Mouse (Mus musculus): ENCODE measurements at regions not wholly inside any gene's neighbourhood (a gene's known extent, or its start where the extent isn't known, plus 50 kb on each side); places are given as distances from the start of the nearest gene placed in this dataset.
A peak's percentile ranks its signal among the peaks of the same experiment; 100 is the strongest.

DNA sequence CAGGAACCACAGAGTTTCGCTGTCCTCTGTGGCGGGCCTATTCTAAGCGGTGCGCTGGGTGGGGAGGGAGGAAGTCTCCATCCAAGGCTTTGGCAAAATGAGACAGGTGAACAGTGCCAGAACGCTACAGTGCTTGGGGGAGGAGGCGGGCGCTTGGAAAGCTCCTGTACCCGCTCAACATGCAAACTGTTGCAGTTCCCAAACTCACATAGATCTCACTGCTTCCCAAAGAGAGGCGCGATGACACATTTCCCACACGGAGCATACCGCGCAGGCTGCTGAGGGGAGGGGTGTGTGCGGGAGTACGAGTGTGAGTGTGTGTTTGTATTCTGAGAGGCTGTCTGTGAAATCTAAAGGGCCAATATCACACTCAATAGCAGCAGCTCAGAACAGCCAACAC lies 345.1 kb downstream of the 3100002H09Rik start:
- H3K27ac ChIP-seq (ENCODE audit: low read length): no peak overlapping the region
- no peaks in the 10 kb centered on the region for H3K9me3 ChIP-seq (replicated peaks; ENCODE audit: control insufficient read depth, low read length)
- no peaks in the 10 kb centered on the region for H3K4me1 ChIP-seq (ENCODE audit: control insufficient read depth, insufficient read depth, low read length)
- WGBS: 80% methylated on average over 15 of the region's 15 CpGs
- ATAC-seq (ENCODE audit: insufficient read depth, low FRiP score): no peak
- H3K9ac ChIP-seq (ENCODE audit: low read length): no peak overlapping the region
- H3K36me3 ChIP-seq (ENCODE audit: control insufficient read depth, insufficient read depth, low read length): no peaks in the 10 kb centered on the region
- H3K27me3 ChIP-seq (ENCODE audit: control insufficient read depth, insufficient read depth, low read length): no peaks in the 10 kb centered on the region; the same call in 1 of the 2 replicates
- H3K4me3 ChIP-seq (replicated peaks; ENCODE audit: low read length): no peak overlapping the region
- no peak overlapping the region for H3K4me2 ChIP-seq (ENCODE audit: low read depth, low read length)

DNA sequence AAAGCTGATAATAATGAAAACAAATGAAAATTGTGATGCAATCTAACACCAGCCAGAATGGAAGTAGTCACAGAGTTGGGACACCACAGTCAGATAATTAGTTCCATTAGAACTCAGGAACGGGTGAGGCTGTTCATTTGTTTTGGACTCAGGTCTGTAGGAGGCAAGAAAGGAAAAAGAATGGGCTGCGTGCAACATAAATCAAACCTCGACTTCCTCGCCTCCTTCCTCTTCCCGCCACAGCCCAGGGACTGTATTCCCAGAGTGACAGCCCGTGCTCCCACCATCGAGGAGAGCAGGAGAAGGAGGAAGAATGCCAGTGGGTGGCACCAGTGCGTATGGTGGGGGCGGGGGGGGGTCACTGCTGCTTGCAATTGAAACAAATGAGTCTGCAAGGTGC lies 339.2 kb upstream of the 4930535I16Rik start:
- H3K4me1 ChIP-seq (ENCODE audit: control insufficient read depth, insufficient read depth, low read length): no peaks in the 10 kb centered on the region
- H3K27ac ChIP-seq (ENCODE audit: low read length): no peak overlapping the region
- H3K4me2 ChIP-seq (ENCODE audit: low read depth, low read length): no peak overlapping the region
- no peaks in the 10 kb centered on the region for H3K27me3 ChIP-seq (ENCODE audit: control insufficient read depth, insufficient read depth, low read length)
- H3K9ac ChIP-seq (ENCODE audit: low read length): no peak overlapping the region
- H3K9me3 ChIP-seq (replicated peaks; ENCODE audit: control insufficient read depth, low read length): no peaks in the 10 kb centered on the region
- H3K36me3 ChIP-seq (ENCODE audit: control insufficient read depth, insufficient read depth, low read length): no peaks in the 10 kb centered on the region
- WGBS: 15% methylated on average over 9 of the region's 9 CpGs
- H3K4me3 ChIP-seq (replicated peaks; ENCODE audit: low read length): no peak overlapping the region
- no peak for ATAC-seq (ENCODE audit: insufficient read depth, low FRiP score)

DNA sequence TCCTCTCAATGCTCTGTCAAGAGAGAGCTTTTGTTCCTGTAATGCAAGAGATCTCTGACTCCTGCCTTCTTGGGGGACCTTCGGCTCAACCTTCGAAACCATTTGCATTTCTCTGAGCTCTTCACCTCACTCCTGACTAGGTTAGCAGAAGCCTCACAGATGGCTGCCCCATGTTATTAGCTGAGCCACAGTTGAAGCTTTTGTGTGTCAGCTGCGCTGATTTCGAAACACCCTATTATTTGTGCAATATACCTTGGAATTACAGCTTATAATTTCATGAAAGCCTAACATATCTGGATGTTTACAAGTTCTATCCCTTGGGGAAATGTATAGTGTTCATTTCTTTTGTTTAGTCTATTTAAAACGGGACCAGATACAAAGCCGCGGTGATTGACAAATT lies 338.7 kb upstream of the 4930535I16Rik start:
- no peaks in the 10 kb centered on the region for H3K27me3 ChIP-seq (ENCODE audit: control insufficient read depth, insufficient read depth, low read length)
- WGBS: 56% methylated on average over 7 of the region's 7 CpGs
- H3K36me3 ChIP-seq (ENCODE audit: control insufficient read depth, insufficient read depth, low read length): no peaks in the 10 kb centered on the region
- no peak for ATAC-seq (ENCODE audit: insufficient read depth, low FRiP score)
- H3K27ac ChIP-seq (ENCODE audit: low read length): no peak overlapping the region
- H3K4me1 ChIP-seq (ENCODE audit: control insufficient read depth, insufficient read depth, low read length): no peaks in the 10 kb centered on the region
- H3K9me3 ChIP-seq (replicated peaks; ENCODE audit: control insufficient read depth, low read length): no peaks in the 10 kb centered on the region
- H3K4me2 ChIP-seq (ENCODE audit: low read depth, low read length): no peak overlapping the region
- no peak overlapping the region for H3K4me3 ChIP-seq (replicated peaks; ENCODE audit: low read length)
- no peak overlapping the region for H3K9ac ChIP-seq (ENCODE audit: low read length)

DNA sequence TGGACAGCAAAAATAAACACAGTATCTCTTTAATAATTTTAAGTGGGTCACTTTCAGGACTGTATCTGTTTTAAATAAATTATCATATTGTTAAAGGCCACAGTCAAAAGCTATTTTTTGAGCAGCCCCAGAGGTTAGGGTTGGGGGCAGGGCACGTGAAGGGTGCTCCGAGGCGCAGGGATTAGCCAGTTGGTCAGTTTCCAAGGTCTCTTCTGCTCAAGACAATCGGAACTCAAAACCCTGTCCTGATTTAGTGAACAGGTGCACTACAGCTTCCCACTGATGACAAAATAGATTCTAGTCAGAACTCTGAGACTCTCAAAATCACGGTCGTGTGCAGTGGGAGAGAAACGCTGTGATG lies 337.3 kb upstream of the 4930535I16Rik start:
- Histone ChIP-seq H3K4me3 (replicated peaks; ENCODE audit: low read length) (no peak overlapping the region), H3K36me3 (ENCODE audit: control insufficient read depth, insufficient read depth, low read length) (no peaks in the 10 kb centered on the region), H3K9me3 (replicated peaks; ENCODE audit: control insufficient read depth, low read length) (no peaks in the 10 kb centered on the region), H3K27ac (ENCODE audit: low read length) (no peak overlapping the region), H3K9ac (ENCODE audit: low read length) (no peak overlapping the region), H3K27me3 (ENCODE audit: control insufficient read depth, insufficient read depth, low read length) (no peaks in the 10 kb centered on the region), H3K4me2 (ENCODE audit: low read depth, low read length) (no peak overlapping the region), H3K4me1 (ENCODE audit: control insufficient read depth, insufficient read depth, low read length) (no peaks in the 10 kb centered on the region)
- 60% methylated on average over 7 of the region's 7 CpGs for whole genome bisulfite sequencing
- no peak for ATAC-seq (ENCODE audit: insufficient read depth, low FRiP score)

DNA sequence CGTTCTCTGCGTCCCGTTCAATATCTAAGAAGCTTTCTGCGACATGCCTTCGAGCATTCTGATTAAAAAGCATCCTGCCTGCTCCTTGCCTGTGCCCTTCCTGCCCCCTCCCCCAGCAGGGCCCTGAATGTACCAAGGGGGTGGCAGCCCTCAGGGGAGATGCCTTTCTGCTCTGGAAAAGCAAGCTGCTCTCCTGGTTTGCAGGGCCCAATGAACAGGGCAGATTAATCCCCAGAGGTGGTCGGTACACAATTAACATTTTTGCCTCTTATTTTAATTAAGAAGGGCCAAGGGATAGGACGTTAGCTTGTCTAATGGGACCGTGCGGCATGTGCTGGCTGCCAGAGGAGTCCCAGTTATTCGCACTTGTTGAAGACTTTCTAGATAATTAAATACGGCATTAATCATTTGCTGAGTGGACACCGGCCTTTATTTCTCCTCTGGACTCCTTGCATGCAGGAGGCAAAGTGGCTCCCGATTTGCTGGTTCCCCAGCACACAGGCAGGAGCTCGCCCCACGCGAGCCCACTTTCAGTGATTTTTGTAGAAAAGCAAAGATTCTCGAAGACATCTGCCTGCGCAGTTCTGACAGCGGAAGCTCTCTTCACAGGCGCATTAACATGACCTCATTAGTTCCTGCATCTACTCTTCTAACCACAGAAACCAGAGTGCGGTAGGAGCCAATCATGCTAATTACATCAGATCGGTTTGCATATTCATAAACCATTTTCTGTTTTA lies 336.8 kb upstream of the 4930535I16Rik start:
- WGBS: 56% methylated on average over 22 of the region's 22 CpGs
- Histone ChIP-seq H3K4me3 (replicated peaks; ENCODE audit: low read length) (no peak overlapping the region), H3K4me2 (ENCODE audit: low read depth, low read length) (no peak overlapping the region), H3K27ac (ENCODE audit: low read length) (no peak overlapping the region), H3K27me3 (ENCODE audit: control insufficient read depth, insufficient read depth, low read length) (no peaks in the 10 kb centered on the region), H3K4me1 (ENCODE audit: control insufficient read depth, insufficient read depth, low read length) (no peaks in the 10 kb centered on the region), H3K9ac (ENCODE audit: low read length) (no peak overlapping the region), H3K9me3 (replicated peaks; ENCODE audit: control insufficient read depth, low read length) (no peaks in the 10 kb centered on the region), H3K36me3 (ENCODE audit: control insufficient read depth, insufficient read depth, low read length) (no peaks in the 10 kb centered on the region)
- no peak for ATAC-seq (ENCODE audit: insufficient read depth, low FRiP score)

DNA sequence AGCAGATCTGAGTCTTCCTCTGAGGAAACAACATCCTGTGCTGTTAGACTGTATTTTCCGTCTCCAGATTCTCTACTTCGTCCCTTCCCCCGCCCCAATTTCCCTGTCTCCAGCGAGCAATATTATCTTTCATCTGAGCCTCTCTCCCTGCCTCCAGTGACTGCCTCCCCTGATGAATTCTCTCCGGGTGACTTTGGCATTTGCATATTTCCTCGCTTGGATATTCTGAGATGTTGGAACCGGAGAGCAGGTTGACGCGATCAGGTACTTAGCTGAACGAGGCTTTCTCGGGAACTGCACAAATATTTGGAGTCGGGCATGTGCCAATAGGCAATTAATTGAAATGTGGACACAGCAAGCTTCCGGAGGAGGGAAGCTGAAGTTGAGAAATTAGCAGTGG lies 323.8 kb upstream of the 4930535I16Rik start:
- H3K36me3 ChIP-seq (ENCODE audit: control insufficient read depth, insufficient read depth, low read length): no peaks in the 10 kb centered on the region
- H3K4me2 ChIP-seq (ENCODE audit: low read depth, low read length): no peak overlapping the region
- no peaks in the 10 kb centered on the region for H3K9me3 ChIP-seq (replicated peaks; ENCODE audit: control insufficient read depth, low read length)
- H3K9ac ChIP-seq (ENCODE audit: low read length): no peak overlapping the region
- no peak overlapping the region for H3K4me3 ChIP-seq (replicated peaks; ENCODE audit: low read length)
- H3K4me1 ChIP-seq (ENCODE audit: control insufficient read depth, insufficient read depth, low read length): no peaks in the 10 kb centered on the region
- H3K27ac ChIP-seq (ENCODE audit: low read length): no peak overlapping the region
- no peaks in the 10 kb centered on the region for H3K27me3 ChIP-seq (ENCODE audit: control insufficient read depth, insufficient read depth, low read length)
- WGBS: 14% methylated on average over 13 of the region's 13 CpGs
- no peak for ATAC-seq (ENCODE audit: insufficient read depth, low FRiP score)

DNA sequence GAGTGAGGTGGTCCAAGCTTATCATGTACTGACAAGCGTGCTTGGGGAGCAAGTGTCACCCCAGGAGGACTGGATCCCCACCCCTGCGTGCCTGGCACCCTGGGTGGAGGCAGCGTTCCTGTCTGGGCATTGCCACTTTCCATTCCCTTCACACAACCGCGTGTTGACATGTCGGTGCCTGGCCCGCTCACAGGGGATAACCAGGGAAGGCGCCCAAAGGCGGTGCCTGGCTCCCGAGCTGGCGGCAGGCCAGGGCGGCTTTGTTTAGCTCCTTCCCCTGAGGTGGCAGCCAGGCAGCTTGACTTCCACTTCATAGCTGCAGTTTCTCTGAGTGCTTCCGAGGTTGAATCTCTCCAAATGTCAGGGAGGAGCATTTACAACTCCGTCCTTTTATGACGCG lies 318.7 kb upstream of the 4930535I16Rik start:
- Histone ChIP-seq H3K4me1 (ENCODE audit: control insufficient read depth, insufficient read depth, low read length) (no peaks in the 10 kb centered on the region), H3K4me2 (ENCODE audit: low read depth, low read length) (no peak overlapping the region), H3K9me3 (replicated peaks; ENCODE audit: control insufficient read depth, low read length) (no peaks in the 10 kb centered on the region), H3K36me3 (ENCODE audit: control insufficient read depth, insufficient read depth, low read length) (no peaks in the 10 kb centered on the region), H3K27ac (ENCODE audit: low read length) (no peak overlapping the region), H3K9ac (ENCODE audit: low read length) (no peak overlapping the region), H3K4me3 (replicated peaks; ENCODE audit: low read length) (no peak overlapping the region), H3K27me3 (ENCODE audit: control insufficient read depth, insufficient read depth, low read length) (no peaks in the 10 kb centered on the region; the same call in 1 of the 2 replicates)
- WGBS: 53% methylated on average over 16 of the region's 16 CpGs
- no peak for ATAC-seq (ENCODE audit: insufficient read depth, low FRiP score)

DNA sequence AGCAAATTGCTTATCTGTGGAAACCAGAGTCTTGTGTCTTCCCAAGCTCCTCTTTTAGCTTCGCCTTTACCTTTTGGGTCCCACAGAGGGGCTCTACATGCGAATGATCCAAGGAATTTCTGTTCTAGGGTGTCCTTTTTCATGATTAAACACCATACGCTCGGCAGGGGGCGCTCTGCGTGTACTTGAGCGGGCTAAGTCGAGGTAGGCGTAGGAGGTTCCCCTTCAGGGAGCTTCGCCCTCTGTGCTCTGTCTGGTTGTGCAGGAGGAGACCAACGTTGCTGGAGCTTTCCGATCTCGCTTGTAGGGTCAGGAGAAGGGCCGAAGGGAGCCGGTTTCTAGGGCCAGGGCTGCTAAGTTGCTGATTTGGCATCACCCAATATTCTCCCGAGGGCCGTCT lies 310.7 kb upstream of the 4930535I16Rik start:
- H3K4me3 ChIP-seq (replicated peaks; ENCODE audit: low read length): no peak overlapping the region
- no peaks in the 10 kb centered on the region for H3K36me3 ChIP-seq (ENCODE audit: control insufficient read depth, insufficient read depth, low read length)
- H3K9ac ChIP-seq (ENCODE audit: low read length): no peak overlapping the region
- H3K27ac ChIP-seq (ENCODE audit: low read length): no peak overlapping the region
- no peak for ATAC-seq (ENCODE audit: insufficient read depth, low FRiP score)
- H3K27me3 ChIP-seq (ENCODE audit: control insufficient read depth, insufficient read depth, low read length): 0 out of 2 replicates have a peak, but pooled peaks cover 5% of the 10 kb centered on the region
- peaks cover 6% of the 10 kb centered on the region; the same call in 1 of the 2 replicates for H3K4me1 ChIP-seq (ENCODE audit: control insufficient read depth, insufficient read depth, low read length)
- no peaks in the 10 kb centered on the region for H3K9me3 ChIP-seq (replicated peaks; ENCODE audit: control insufficient read depth, low read length)
- peak overlapping the region; percentile 32; the same call in 1 of the 2 replicates for H3K4me2 ChIP-seq (ENCODE audit: low read depth, low read length)
- 9% methylated on average over 17 of the region's 17 CpGs for WGBS

DNA sequence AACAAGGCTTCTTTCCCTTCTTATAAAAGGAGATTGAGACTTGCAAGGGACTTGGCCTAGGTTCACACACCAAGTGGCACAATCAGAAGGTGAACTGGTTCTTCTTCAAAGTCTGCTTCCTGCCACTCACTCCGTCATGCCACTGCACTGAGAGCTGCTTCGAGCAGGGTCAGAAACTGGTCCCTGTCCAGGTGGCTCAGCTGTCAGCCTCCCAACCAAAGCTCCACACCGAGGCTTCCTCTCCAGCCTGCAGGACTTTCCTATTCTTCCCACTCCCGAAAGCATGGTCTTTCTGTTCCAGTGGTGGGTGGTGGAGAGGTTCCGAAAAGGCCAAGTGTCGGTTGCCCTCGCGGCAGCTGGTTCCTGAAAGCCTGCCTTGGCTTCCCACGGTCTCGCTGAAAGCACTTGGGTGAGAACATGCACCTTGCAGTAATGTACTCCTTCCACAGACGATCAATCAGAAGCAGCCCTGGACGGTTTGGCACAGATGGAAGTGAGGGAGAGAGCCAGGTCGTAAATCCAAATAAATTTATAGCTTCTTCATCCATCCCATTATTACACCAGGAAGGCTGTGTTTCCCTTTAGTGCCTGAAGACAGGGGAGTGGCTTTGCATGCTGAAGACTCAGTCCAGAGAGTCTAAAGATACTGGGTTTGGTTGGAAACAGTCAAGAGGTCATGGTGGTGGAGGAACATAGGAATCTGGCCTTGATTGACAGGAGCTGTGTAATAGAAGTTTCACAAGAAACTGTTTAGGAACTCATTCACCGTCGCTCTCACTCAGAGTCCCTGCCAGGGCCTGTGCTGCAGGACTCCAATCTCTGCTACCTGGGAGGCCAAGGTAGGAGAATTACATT lies 306.1 kb upstream of the 4930535I16Rik start:
- Histone ChIP-seq H3K36me3 (ENCODE audit: control insufficient read depth, insufficient read depth, low read length) (no peaks in the 10 kb centered on the region), H3K4me1 (ENCODE audit: control insufficient read depth, insufficient read depth, low read length) (peaks cover 5% of the 10 kb centered on the region; the same call in 1 of the 2 replicates), H3K27ac (ENCODE audit: low read length) (no peak overlapping the region), H3K9ac (ENCODE audit: low read length) (no peak overlapping the region), H3K9me3 (replicated peaks; ENCODE audit: control insufficient read depth, low read length) (no peaks in the 10 kb centered on the region), H3K27me3 (ENCODE audit: control insufficient read depth, insufficient read depth, low read length) (no peaks in the 10 kb centered on the region; the same call in 1 of the 2 replicates), H3K4me2 (ENCODE audit: low read depth, low read length) (no peak overlapping the region), H3K4me3 (replicated peaks; ENCODE audit: low read length) (no peak overlapping the region)
- ATAC-seq (ENCODE audit: insufficient read depth, low FRiP score): no peak
- WGBS: 65% methylated on average over 15 of the region's 15 CpGs
